Mouse (Mus musculus) gastrocnemius, adult 8-10 months (tissue): Measurements from ENCODE around the gene Sema6b. TPM values are rescaled to one million over a fixed set of nuclear protein-coding genes. Genes with fewer than 3 reads are reported as not detected.
"Not testable (repeated sequence)": the region's sequence is repeated elsewhere in the genome, so short reads cannot be mapped to it uniquely, and the experiment has no call there.

ENCODE experiments used
- DNase-seq, 2 experiments: peaks; one replicate each; pipeline ENCODE4 v3.0.0; 2022; ENCODE audit warnings: low spot score in 2 of 2
- total RNA-seq, 4 experiments: library from RNA; stranded (reverse); gene quantifications; 2 replicates each; pipeline ENCODE4 v1.2.4; 2022

Sema6b gene
- total RNA-seq, 4 experiments from 2014 or later = 1.4 to 2.7 (median 1.9) TPM

DNA sequence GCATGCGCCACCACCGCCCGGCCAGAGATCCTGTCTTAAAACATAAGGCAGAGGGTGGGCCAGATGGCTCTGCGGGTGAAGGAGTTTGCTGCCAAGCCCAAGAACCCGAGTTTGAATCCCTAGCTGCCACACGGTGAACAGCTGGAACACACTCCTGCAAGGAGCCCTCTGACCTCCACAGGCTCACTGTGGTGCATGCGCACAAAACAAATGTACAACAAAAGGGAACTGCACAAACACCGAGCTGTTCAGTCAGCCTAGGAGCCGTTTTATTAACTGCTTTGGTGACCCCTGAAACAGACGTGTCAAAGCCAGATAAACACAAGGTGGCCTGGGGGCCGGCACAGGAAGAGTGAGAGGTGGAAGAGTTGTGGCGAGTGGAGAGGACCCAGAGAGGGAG lies 20.7 kb downstream of the Sema6b start:
- no peak for DNase-seq

DNA sequence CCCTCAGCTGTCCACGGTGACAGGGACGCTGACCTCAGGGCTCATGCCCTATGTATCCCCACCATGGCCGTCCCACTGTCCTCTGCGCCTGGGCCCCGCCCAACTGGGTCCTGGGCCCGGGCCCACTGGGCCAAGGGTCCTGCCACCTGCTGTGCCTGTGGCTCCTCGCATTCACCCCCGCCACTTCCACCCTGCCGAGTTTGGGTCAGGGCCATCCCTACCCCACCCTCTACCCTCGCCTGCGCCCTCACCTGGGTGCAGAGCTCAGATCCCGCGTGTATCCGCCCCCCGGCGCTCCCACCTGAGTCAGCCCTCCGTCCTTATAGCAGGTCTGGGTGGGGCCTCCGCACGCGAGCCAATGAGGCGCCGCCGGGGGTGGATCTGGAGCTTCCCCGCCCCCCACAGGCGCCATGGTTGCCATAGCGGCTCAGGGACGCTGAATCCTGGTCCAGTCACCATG lies 22.9 kb downstream of the Sema6b start, which contains the start of gene Plin5:
Gene Plin5, minus strand, starts transcription at position 346 of the 460 bp plus-strand sequence.
- DNase-seq = peak in 1 of 2 experiments; percentile 65

DNA sequence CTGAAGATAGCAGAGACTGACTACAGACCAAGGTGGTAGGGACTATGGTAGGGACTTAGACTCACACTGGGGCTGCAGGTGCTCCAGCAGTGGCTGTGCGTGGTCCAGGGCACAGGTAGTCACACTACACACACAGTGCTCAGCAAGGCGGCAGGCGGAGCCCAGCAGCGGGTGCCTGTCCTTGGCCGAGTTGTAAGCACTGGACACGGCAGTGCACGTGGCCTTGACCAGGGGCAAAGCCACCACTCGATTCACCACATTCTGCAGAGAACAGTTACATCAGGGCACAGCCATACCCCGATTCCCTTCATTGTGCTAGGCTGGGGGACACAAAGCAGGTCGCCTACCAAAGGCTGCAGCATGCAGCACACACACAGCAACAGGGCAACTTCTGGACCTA lies 23.9 kb downstream of the Sema6b start:
- DNase-seq = no peak

DNA sequence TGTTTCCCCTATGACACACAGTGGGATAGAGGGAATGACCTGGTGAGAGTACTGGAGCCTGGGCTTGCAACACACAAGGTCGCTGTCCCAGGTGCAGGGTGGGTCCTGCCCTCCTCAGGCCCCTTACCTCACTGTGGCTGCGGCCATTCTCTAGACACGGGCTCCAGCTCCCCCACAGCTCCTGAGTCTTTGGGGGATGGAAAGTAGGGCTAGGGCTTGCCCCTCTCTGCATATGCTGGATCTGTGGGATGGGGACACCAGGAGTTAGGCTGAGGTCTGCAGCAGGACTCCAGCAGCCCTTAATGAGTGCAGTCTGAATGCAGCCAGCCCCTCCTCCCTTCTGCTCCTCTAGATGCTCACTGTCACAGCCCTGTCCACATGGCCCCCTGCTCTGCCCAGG lies 27.4 kb downstream of the Sema6b start:
- DNase-seq = no peak

DNA sequence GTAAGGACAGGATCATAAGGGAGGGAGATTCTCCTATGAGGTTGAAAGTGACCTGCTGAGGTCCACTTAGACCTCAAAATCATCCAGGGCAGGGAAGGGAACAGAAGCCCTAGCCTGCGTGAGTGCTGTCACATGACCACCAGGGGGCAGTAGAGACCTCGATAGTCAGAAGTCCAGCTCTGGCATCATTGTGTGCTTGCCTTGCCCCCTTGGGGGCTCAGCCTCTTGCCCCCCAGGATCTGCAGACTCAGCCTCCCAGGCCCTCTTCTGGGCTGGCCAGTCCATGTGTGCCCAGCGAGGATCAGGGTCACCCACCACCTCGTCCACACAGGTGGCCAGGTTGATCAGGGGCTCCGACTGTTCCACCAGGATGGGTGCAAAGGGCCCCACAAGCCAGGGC lies 28.3 kb downstream of the Sema6b start:
- peak in 1 of 2 experiments; percentile 54 for DNase-seq

DNA sequence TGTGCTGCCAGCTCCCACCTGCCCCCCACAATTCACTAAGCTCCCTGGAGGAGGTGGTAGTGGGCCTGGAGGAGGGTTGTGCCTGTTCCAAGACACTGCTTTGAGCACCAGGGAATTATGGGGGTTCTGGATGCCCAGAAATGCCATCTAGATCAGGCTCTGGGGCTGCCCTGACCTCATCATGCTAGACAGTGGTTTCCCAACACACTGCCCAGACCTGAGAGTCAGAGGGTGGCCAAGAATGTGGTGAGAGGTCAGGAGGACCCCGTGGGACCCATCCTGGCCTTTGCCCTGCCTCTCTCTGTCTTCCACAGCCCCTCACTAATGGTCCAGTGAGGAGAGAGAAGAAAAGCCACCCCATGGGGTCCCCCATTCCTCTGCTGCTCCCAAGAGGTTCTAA lies 29.1 kb downstream of the Sema6b start:
- DNase-seq = no peak

DNA sequence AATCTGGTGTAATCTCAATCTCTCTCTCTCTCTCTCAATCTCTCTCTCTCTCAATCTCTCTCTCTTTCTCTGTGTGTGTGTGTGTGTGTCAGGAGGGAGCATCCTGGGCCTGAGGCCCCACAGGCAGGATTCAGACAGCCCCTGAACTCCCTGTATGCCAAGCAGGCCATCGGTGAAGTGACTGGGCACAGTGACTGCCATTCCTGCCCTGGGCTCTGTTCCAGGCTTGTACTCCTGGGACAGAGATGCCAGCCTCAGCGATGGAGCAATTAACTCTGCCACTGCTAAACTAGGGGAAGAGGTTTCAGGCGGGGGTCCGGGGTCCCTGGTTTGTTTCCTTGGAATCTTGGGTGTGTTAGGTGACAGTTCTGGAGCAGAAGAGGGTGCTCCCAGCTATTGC lies 29.6 kb downstream of the Sema6b start:
- peak in 1 of 2 experiments; percentile 64 for DNase-seq

DNA sequence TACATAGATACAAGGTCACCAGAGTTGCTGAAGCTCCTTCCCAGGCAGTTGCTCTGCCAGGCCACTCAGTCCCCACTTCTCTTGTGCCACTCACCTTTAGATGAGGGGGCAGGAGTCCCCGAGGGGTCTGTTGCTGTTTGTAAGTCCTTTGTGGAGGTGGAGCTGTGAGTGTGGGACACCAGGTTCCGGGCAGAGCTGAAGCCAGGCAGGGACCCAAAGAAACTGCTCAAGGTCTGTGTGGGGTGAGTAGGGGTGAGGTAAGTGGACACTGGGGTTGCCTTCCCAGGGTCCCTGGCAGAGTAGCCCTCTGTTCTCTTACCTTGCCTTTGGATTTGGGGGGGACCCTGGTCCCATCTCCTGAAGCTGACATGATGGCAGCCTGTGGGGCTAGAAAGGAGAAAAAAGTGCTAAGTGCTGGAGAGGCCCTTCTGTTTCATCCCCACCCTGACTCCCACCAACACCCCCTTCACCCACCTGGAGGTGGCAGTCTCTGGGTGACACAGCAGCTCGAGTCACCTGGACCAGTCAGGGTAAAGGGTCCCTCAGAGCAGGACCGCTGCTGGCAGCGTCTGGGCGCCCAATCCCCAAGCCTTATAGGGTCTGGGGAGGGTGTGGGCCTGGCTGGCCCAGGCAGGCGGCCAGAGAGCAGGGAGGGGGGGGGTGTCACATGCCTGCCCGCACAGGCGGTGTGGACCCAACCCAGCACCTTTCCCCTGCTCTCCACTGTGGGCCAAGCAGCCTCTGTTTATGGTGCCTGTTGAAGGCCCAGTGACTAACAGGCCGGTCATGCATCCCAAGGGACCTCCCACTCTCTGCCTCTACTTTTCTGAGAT lies 30.7 kb downstream of the Sema6b start, which contains the start of gene Plin4:
Gene Plin4, minus strand, starts transcription at position 585 of the 833 bp plus-strand sequence.
- DNase-seq = peak; percentile 59 to 84

DNA sequence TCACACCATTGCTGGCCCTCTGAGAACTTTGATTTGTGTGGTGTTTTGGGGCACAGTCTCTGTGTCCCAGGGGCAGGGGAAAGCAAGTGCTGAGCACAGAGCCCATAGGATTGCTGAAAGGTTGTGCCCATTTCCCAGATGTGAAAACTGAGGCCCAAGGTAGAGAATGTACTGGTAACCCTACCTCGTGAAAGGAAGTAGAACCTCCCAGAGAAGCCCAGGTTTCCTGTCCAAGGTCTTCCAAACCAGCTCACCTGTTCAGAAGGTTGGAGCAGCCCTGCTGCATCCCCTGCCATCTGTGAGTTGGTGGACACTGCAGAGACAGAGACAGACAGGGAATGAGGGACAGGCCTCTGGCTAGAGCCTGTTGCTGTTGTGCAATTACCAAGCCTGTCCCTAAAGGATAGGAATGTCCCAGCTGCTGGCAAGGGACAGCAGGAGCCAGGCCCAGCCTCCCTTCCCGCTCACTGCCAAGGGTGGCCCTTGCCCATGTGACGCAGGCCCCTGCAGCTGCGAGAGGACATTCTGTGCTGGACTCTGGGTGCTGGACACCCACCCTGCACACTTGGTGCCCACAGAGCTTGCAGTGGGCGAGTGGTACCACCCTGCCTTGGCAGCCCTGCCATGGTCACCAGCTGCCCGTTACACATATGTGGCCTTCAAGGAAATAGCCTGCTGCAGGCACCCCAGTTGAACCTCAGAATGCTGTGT lies 31.7 kb downstream of the Sema6b start:
- peak; percentile 85 to 91 for DNase-seq

DNA sequence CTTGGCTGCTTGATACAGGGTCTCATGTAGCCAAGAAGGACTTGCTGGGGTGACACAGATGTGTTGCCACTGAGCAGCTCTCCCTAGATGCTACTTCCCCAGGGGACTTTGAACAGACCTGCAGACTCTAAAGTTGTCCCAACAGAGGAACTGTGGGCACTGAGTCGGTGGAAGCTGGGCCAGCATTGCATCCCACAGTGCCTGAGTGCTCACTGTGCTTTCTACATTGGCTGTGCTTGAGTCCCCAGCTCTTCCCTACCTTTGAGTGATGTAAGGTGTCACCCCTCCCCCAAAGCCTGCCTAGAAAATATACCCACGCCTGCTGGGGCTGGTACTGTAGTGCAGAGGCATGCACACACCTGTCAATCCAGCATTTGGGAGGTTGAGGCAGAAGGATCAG lies 32.4 kb downstream of the Sema6b start:
- DNase-seq = no peak

DNA sequence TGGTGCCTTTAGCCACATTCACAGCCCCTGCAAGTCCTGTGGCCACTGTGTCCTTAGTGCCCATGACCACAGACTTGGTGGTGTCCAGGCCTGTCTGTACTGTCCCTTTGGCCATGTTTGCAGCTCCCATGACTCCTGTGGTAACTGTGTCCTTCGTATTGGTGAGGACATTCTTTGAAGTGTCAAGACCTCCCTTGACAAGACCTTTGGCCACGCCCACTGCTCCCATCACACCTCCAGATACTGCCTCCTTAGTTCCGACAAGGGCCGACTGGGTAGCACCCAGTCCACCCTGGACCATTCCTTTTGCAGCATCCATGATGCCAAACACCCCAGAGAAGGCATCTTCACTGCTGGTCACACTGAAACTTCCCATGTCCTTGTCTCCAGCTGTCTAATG lies 33.2 kb downstream of the Sema6b start:
- no peak for DNase-seq

DNA sequence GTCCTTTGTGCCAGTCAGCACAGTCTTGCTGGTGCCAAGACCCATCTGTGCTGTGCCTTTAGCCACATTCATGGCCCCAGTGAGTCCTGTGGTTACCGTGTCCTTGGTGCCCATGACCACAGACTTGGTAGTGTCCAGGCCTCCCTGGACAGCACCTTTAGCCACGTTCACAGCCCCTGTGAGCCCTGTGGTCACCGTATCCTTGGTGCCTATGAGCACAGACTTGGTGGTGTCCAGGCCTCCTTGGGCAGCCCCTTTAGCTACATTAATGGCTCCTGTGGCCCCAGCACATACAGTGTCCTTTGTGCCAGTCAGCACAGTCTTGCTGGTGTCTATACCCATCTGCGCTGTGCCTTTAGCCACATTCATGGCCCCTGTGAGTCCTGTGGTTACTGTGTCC lies 33.7 kb downstream of the Sema6b start:
- not testable (repeated sequence) for DNase-seq

DNA sequence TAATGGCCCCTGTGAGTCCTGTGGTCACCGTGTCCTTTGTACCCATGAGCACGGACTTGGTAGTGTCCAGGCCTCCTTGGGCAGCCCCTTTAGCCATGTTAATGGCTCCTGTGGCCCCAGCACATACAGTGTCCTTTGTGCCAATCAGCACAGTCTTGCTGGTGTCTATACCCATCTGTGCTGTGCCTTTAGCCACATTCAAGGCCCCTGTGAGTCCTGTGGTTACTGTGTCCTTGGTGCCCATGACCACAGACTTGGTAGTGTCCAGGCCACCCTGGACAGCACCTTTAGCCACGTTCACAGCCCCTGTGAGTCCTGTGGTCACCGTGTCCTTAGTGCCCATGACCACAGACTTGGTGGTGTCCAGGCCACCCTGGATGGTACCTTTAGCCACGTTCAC lies 35.3 kb downstream of the Sema6b start:
- not testable (repeated sequence) for DNase-seq

DNA sequence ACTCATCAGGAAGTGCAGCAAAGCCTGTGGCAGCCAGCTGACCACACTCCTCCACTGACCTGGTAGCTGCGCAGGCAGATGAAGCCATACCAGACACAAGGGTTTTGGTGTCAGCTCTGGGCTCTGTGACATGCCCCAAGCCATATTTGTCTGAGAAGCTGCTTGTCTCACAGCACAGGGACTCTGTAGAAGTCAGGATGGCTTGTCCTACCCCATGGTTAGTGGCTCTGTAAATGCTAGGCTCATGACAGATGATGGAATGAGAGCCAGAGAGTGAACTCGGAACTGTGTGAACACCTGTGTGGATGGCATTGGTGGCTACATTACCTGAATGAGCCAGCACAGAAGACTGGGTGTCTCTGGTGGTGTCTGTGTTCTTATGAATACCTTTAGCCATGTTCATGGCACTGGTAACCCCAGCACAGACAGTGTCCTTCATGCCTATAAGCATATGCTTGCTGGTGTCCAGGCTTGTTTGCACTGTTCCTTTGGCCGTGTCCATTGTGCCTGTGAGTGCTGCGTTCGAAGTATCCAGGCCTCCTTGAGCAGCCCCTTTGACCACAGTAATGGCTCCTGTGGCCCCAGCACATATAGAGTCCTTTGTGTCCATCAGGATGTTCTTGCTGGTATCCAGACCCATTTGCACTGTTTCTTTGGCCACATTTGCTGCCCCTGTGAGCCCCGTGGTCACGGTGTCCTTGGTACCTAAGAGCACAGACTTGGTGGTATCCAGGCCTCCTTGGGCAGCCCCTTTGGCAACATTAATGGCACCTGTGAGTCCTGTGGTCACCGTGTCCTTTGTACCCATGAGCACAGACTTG lies 36.5 kb downstream of the Sema6b start:
- no peak for DNase-seq

DNA sequence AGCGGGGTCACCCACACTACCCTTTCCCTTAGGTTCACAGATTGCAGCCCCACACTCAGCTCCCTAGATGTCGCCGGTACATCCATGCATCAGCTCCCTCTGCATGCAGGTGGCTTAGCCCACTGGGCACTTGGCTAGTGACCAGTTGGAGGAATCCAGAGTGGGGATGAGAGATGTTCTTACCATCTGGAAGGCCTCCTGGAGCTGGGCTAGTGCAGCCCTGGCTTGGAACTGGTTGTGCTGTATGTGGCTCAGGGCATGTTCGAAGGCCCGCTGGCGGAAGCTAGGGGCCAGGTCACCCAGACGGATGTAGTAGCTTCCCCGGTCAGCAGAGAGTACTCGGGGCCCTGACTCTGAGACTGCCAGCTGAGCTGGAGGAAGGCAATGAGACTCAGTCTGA lies 37.2 kb downstream of the Sema6b start:
- DNase-seq = peak in 1 of 2 experiments; percentile 44

DNA sequence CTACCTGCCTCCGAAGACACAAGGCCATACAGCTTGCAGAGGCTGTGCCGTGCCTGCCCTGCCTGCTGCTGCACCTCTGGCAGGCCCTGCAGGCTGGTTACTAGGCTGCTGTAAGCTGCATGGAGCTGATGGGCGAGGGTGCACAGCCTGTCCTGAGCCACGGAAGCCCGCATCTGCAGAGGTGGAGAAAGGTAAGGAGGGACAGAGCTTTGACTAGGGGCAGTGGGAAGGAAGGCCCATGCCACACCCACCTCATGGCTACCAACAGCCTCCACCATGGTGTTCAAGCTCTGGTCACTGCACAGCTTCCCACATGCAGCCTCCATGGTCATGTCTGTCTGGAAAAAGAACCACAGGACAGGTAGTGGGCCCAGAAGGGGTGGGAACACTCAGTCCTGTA lies 38.0 kb downstream of the Sema6b start:
- no peak for DNase-seq

DNA sequence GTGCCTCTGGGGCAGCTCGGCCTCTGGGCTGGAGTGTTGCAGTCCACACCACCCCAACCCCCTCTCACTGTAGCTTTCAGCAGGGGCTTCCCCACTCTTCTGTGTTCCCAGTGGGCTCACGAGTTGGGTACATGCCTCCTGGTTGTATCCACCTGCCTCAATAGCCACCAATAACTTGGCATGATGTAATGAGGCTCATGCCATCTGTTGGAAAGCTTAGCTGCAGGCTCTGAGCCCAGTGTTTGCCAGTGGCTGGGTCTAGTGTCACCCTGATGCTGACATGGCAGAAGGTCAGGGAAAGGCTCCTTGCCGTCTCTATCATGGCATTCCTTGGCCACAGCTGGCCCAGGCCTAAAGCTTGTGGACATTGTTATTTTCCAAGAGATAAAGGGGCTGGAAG lies 39.3 kb downstream of the Sema6b start:
- DNase-seq = peak in 1 of 2 experiments; percentile 68

DNA sequence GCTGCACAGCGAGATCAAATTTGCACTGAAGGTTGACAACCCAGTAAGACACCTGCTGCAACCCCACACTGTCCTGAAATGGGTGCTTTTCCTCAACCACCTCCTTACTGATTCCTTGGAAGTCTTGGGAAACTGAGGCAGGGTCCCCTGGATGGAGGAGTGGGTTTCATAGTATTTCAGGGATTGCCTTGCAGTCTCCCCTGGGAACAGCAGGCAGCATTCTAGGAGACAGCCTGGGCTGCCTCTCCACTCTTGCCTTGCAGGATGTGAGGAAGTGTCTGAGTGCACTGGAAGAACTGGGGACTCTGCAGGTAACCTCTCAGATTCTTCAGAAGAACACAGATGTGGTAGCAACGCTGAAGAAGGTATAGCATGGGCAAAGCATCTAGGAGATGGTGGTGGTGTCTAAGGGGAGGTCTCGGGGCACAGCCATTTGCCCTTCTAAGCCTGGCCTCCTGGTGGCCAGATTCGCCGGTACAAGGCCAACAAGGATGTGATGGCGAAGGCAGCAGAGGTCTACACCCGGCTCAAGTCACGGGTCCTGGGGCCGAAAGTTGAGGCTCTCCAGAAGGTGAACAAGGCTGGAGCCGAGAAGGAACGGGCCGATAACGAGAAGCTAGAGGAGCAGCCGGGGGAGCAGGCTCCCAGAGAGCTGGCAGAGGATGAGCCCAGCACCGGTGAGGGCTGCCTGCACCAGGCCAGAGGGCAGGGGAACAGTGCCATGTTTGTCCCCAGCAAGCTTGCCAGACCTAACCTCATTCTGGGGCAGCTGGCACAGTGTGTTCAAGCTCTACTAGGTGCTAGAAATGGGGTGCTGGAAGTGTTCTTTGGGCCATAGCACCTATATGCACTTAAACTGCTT lies 41.2 kb downstream of the Sema6b start:
- peak; percentile 43 to 56 for DNase-seq

DNA sequence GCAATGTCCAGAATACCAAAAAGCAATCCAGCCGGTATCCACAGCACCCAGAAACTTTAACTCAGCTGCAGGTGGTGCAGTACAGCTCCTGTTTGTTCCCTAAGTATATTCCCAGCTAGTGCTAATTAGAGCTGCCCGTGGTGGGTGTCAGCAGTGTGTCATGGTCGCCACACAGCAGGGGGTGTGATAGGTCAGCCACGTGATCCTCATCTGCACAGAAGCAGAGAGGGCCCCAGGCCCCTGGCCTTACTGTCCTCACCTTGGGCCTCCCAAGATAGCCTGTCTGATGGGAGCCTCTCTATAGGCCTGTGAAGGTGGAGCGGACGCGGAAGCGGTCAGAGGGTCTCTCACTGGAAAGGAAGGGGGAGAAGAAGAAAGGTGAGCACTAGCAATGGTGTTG lies 42.0 kb downstream of the Sema6b start:
- no peak for DNase-seq

DNA sequence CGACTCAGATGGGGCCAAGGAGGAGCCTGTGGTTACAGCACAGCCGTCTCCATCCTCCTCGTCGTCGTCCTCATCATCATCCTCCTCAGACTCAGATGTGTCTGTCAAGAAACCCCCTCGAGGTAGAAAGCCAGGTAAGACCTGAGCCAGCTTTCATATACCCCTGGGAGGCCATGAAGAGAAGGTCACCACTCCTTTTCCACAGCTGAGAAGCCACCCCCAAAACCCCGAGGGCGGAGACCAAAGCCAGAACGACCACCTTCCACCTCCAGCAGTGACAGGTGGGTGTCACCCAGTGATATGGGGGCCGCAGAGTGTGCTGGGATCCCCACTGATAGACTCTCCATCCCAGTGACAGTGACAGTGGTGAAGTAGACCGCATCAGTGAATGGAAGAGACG lies 43.3 kb downstream of the Sema6b start:
- no peak for DNase-seq

DNA sequence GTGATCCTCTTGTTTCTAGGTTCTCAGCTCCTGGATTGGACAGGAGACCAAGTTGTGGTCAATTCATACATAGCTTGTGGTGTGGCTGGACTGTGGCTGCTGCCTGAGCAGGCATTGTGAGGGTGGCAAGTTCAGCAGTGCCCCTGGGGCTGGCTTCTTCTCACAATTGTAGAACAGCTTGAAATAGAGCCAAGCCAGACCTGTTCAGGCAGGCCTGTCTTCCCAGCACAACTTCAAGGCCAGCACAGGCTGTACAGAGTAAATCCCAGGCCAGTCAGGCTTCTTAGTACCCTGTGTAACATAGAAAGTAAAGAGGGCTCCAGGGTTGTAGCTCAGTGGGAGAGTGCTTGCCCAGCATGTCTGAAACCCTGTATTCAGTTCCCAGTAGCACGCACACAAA lies 47.3 kb downstream of the Sema6b start:
- no peak for DNase-seq
